Mouse (Mus musculus) erythroblast, embryonic 14.5 days (primary cell): ENCODE results near the gene Nhsl1.

Experiments used
- GATA1 ChIP-seq: IDR thresholded peaks from 2 replicates; pipeline ENCODE4 v1.6.1; 2012; ENCODE audit warnings: low read length, inconsistent platforms, mixed read lengths
- TAL1 ChIP-seq: IDR thresholded peaks from 3 replicates; pipeline ENCODE4 v1.6.1; 2012; ENCODE audit warnings: low read length, inconsistent platforms, mixed read lengths

DNA sequence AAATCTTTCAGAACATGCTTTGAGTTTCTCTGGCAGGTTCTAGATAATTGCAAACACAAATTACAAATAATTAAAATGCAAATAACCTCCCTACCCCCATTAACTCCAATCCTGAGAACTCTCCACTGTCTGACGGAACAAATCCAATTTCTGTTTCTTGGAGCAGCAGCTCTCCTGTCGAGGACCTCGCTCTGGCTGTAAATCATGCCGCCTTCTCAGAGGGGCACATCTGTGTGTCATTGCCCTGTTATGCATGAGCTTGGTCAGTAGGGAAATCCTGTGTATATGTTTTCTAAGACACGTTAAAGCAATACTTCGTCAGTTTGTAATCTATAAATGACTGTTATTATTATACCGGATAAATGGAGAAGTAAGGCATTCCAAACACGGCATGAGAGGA, 35.3 kb downstream of the Nhsl1 start:
- TF ChIP-seq TAL1 (no peak), GATA1 (no peak)
